11 mouse cellular contexts compared by ENCODE assay signal in the genomic region with DNA sequence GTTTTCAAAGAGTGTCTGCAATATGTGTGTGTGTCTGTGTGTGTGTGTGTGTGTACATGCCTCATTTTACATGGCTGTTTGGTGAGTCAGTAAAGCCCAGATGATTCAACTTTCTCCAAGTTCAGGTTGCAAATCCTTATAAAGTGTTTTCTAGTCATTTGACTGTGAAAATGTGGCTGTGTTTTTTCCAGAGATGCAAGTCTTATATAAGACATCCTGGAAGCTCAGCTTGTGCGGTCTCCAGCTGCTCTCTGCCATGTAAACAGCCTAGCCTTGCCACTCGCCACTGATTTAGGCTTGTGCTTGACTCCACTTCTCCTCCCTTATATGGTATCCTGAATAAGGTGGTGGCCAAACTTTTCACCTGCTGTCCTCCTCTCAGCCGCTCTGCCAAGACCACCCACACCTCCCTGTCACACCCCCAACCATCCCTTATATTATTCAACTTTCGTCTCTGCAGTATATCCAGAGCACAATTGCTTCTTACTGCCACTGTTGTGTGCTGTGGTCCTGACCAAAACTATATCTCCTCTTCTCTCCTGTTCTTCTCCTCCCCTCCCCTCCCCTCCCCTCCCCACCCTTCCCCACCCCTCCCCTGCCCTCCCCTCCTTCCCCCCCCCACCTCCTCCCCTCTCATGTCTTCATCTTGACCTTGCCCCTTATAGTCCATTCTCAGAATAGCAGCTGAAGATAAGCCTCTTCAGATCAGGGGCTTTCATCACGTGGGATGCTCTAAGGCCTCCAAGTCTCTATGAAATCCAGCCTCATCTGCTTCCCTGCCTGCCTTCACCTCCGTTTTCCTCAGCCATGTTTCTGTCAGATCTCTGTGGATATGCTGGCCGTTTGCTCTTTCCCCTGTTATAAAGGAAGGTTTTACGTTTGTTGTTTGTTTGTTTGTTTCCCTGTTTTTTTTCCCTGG.
A peak's percentile ranks its signal among the peaks of the same experiment; 100 is the strongest.
DNase-seq lines count a peak whose midpoint lies in the region; ATAC-seq and TF ChIP-seq lines count a peak whose summit lies in the region.
"Had no signal": no experiment of that assay in that cellular context is flagged by ENCODE, and none has a peak within 500 bp of the region (broad histone marks: within the 10 kb centered on the region; RNA-seq: fewer than 3 reads in every experiment).

No protein-coding gene starts in this region.

- WGBS in limb, embryonic 14.5 days, result 70% methylated on average over 8 of the region's 8 CpGs
- 74% methylated on average over 8 of the region's 8 CpGs for WGBS in limb, embryonic 10.5 days
- WGBS in thymus, adult 2 months, result 97% methylated on average over 8 of the region's 8 CpGs

- CTCF ChIA-PET in Patski (lab: Charles Lee), result no interaction called here

- TF ChIP-seq POLR2A in limb, embryonic 14.5 days (IDR thresholded peaks at IDR 0.05; ENCODE audit: borderline replicate concordance, extremely low read depth, insufficient read depth, insufficient read length), result no peak
- no peak for TF ChIP-seq POLR2A in thymus, adult 2 months (IDR thresholded peaks at IDR 0.05; ENCODE audit: control insufficient read depth, extremely low read depth, insufficient read depth, low read length, poor library complexity)

- no peak overlapping the region for H3K4me3 ChIP-seq in limb, embryonic 14.5 days (replicated peaks; ENCODE audit: low read length)
- H3K4me3 ChIP-seq in limb, embryonic 10.5 days, result no peak overlapping the region
- no peak overlapping the region for H3K4me3 ChIP-seq in thymus, adult 2 months (ENCODE audit: control insufficient read depth, insufficient read depth, low read length)
- H3K4me3 ChIP-seq: hindbrain, embryonic 15.5 days; layer of hippocampus, adult 2 months had no signal

- no peak overlapping the region for H3K4me2 ChIP-seq in limb, embryonic 14.5 days (replicated peaks; ENCODE audit: low read depth, low read length, severe bottlenecking)
- H3K4me2 ChIP-seq: hindbrain, embryonic 15.5 days had no signal

- peaks cover 7% of the 10 kb centered on the region for H3K4me1 ChIP-seq in limb, embryonic 14.5 days (ENCODE audit: control insufficient read depth, insufficient read depth, low read length)
- 0 out of 2 replicates have a peak, but pooled peaks cover 2% of the 10 kb centered on the region for H3K4me1 ChIP-seq in limb, embryonic 10.5 days
- no peaks in the 10 kb centered on the region for H3K4me1 ChIP-seq in thymus, adult 2 months (replicated peaks; ENCODE audit: control insufficient read depth, insufficient read depth, low read length)
- H3K4me1 ChIP-seq: hindbrain, embryonic 15.5 days had no signal

- H3K9ac ChIP-seq in limb, embryonic 14.5 days (ENCODE audit: low read depth, low read length, severe bottlenecking), result no peak overlapping the region
- H3K9ac ChIP-seq: hindbrain, embryonic 15.5 days had no signal

- H3K9me3 ChIP-seq in limb, embryonic 14.5 days (ENCODE audit: control insufficient read depth, low read length), result no peaks in the 10 kb centered on the region
- H3K9me3 ChIP-seq in limb, embryonic 10.5 days (replicated peaks), result no peaks in the 10 kb centered on the region
- H3K9me3 ChIP-seq: hindbrain, embryonic 15.5 days had no signal

- no peak for TF ChIP-seq CTCF in Patski (IDR thresholded peaks at IDR 0.05)
- no peak for TF ChIP-seq CTCF in thymus, adult 2 months (IDR thresholded peaks at IDR 0.05; ENCODE audit: borderline replicate concordance, control insufficient read depth, extremely low read depth, insufficient read depth, low read length, poor library complexity)

- POLR2A ChIA-PET in Patski (lab: Charles Lee), result no interaction called here

- H3K27me3 ChIP-seq in limb, embryonic 14.5 days (ENCODE audit: control insufficient read depth, insufficient read depth, low read length), result no peaks in the 10 kb centered on the region
- no peaks in the 10 kb centered on the region for H3K27me3 ChIP-seq in limb, embryonic 10.5 days (ENCODE audit: low read depth, poor library complexity, severe bottlenecking)
- H3K27me3 ChIP-seq in Patski, result no peaks in the 10 kb centered on the region
- H3K27me3 ChIP-seq in thymus, adult 2 months (ENCODE audit: control insufficient read depth, insufficient read depth, low read length), result no peaks in the 10 kb centered on the region
- H3K27me3 ChIP-seq: hindbrain, embryonic 15.5 days had no signal

- no peaks in the 10 kb centered on the region for H3K36me3 ChIP-seq in limb, embryonic 14.5 days (ENCODE audit: control insufficient read depth, insufficient read depth, low read length)
- no peaks in the 10 kb centered on the region for H3K36me3 ChIP-seq in limb, embryonic 10.5 days
- no peaks in the 10 kb centered on the region for H3K36me3 ChIP-seq in thymus, adult 2 months (ENCODE audit: control insufficient read depth, insufficient read depth, low read length)
- H3K36me3 ChIP-seq: hindbrain, embryonic 15.5 days had no signal

- in situ Hi-C loops in Patski (cut with MboI; ENCODE audit: low pct_unique_long_range_greater_than_20kb), result no loop called here

- DNase-seq in frontal cortex, postnatal 36 days (ENCODE audit: low spot score in 2 of 2), result peak; percentile 28 to 50
- DNase-seq in frontal cortex, postnatal 14 days (ENCODE audit: low spot score in 2 of 2), result no peak
- no peak for DNase-seq in limb, embryonic 14.5 days (ENCODE audit: low spot score)
- no peak for DNase-seq in limb, embryonic 10.5 days (ENCODE audit: low spot score)
- DNase-seq in Patski (ENCODE audit: low read depth, low spot score), result no peak
- peak; percentile 39 to 42 for DNase-seq in left cerebral cortex, adult 9 months (ENCODE audit: low spot score in 2 of 2)
- no peak for DNase-seq in spleen, postnatal 14 days (ENCODE audit: low spot score in 2 of 2)
- no peak for DNase-seq in thymus, adult 2 months

- 0 out of 2 replicates have a peak overlapping the region, but pooled peaks have one; percentile 33 for H3K27ac ChIP-seq in limb, embryonic 14.5 days (replicated peaks; ENCODE audit: low read depth, low read length)
- H3K27ac ChIP-seq in limb, embryonic 10.5 days, result no peak overlapping the region
- H3K27ac ChIP-seq in thymus, adult 2 months (ENCODE audit: control insufficient read depth, insufficient read depth, low read length), result no peak overlapping the region
- H3K27ac ChIP-seq: hindbrain, embryonic 15.5 days; layer of hippocampus, adult 2 months had no signal

- ATAC-seq in limb, embryonic 14.5 days (ENCODE audit: low FRiP score, low read depth), result no peak
- peak; percentile 35 for ATAC-seq in Patski
- ATAC-seq: forebrain, embryonic 16.5 days had no signal

Comparison
In these comparisons a context has a peak if more than half of its experiments do, and no peak if none do; other contexts are left out.
1. DNase-seq: peak in frontal cortex, postnatal 36 days (2 of 2) and left cerebral cortex, adult 9 months (2 of 2); none in frontal cortex, postnatal 14 days (0 of 2), limb, embryonic 14.5 days (single experiment), limb, embryonic 10.5 days (single experiment), Patski (single experiment), spleen, postnatal 14 days (0 of 2) and thymus, adult 2 months (single experiment).